Mouse (Mus musculus) cerebellum, adult 2 months (tissue): ENCODE measurements at regions not wholly inside any gene's neighbourhood (a gene's known extent, or its start where the extent isn't known, plus 50 kb on each side); places are given as distances from the start of the nearest gene placed in this dataset.

Experiments used
- CTCF ChIP-seq: fragments of 200-500 bp; IDR thresholded peaks from 2 replicates; pipeline ENCODE4 v1.5.1; 2011; ENCODE audit warnings: low read depth, mild to moderate bottlenecking, control low read depth, low read length, moderate library complexity, borderline replicate concordance; ENCODE audit not compliant: insufficient read depth
- POLR2A ChIP-seq: fragments of 200-500 bp; IDR thresholded peaks from 2 replicates; pipeline ENCODE4 v1.6.1; 2011; ENCODE audit warnings: low read length, control low read depth, borderline replicate concordance; ENCODE audit not compliant: insufficient read depth

DNA sequence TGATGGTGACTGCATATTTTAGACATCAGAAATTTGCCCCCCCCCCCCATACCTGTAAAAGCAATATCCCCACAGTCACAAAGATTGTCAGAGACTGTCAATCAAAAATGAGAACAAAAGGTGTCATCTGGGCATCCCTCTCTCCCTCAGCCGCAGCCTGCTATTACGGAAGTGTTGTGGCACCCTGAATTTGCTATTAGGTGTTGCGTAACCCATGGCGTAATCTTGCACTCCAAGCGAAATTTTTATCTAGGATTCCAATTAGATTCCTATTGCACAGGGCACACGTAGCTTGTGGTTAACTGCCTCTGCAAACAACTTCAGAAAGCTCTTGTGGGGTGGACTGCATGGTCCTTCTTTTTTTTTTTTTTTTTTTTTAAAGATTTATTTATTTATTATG lies 289.9 kb downstream of the Phf3 start:
- no peak for TF ChIP-seq CTCF
- no peak for TF ChIP-seq POLR2A
